Mouse (Mus musculus): ENCODE measurements at regions not wholly inside any gene's neighbourhood (a gene's known extent, or its start where the extent isn't known, plus 50 kb on each side); places are given as distances from the start of the nearest gene placed in this dataset.
A peak's percentile ranks its signal among the peaks of the same experiment; 100 is the strongest.

- no peak for DNase-seq (ENCODE audit: low spot score in 2 of 2)
Observed at GRCm38 (mm10) chr14:105783428-105783827, 113.2 kb downstream of the Spry2 start.

GRCm38 (mm10) chr14:105779760-105780159, 116.9 kb downstream of the Spry2 start:
- DNase-seq (ENCODE audit: low spot score in 2 of 2), result no peak

GRCm38 (mm10) chr14:105779349-105779748, 117.3 kb downstream of the Spry2 start:
- peak in 1 of 2 experiments; percentile 11 for DNase-seq (ENCODE audit: low spot score in 2 of 2)

- DNase-seq (ENCODE audit: low spot score in 2 of 2), result no peak
Observed at GRCm38 (mm10) chr14:105773674-105774073, 122.9 kb downstream of the Spry2 start.

- no peak for DNase-seq (ENCODE audit: low spot score in 2 of 2)
Observed at GRCm38 (mm10) chr14:105767100-105767499, 129.5 kb downstream of the Spry2 start.

GRCm38 (mm10) chr14:105752509-105753375, 143.9 kb downstream of the Spry2 start:
- no peak for DNase-seq (ENCODE audit: low spot score in 2 of 2)

- DNase-seq (ENCODE audit: low spot score in 2 of 2), result no peak
Observed at GRCm38 (mm10) chr14:105751762-105752161, 144.9 kb downstream of the Spry2 start.

GRCm38 (mm10) chr14:105744578-105744977, 152.0 kb downstream of the Spry2 start:
- no peak for DNase-seq (ENCODE audit: low spot score in 2 of 2)

GRCm38 (mm10) chr14:105744125-105744524, 152.5 kb downstream of the Spry2 start:
- no peak for DNase-seq (ENCODE audit: low spot score in 2 of 2)

- DNase-seq (ENCODE audit: low spot score in 2 of 2), result peak in 1 of 2 experiments; percentile 33
Observed at GRCm38 (mm10) chr14:105740889-105741288, 155.7 kb downstream of the Spry2 start.

GRCm38 (mm10) chr14:105738568-105738967, 158.1 kb downstream of the Spry2 start:
- DNase-seq (ENCODE audit: low spot score in 2 of 2), result no peak

- no peak for DNase-seq (ENCODE audit: low spot score in 2 of 2)
Observed at GRCm38 (mm10) chr14:105736352-105736751, 160.3 kb downstream of the Spry2 start.

GRCm38 (mm10) chr14:105734291-105734690, 162.3 kb downstream of the Spry2 start:
- no peak for DNase-seq (ENCODE audit: low spot score in 2 of 2)

- DNase-seq (ENCODE audit: low spot score in 2 of 2), result no peak
Observed at GRCm38 (mm10) chr14:105733013-105733728, 163.4 kb downstream of the Spry2 start.

- peak; percentile 28 to 66 for DNase-seq (ENCODE audit: low spot score in 2 of 2)
Observed at GRCm38 (mm10) chr14:105732221-105733012, 164.2 kb downstream of the Spry2 start.

GRCm38 (mm10) chr14:105730786-105731185, 165.8 kb downstream of the Spry2 start:
- no peak for DNase-seq (ENCODE audit: low spot score in 2 of 2)

- no peak for DNase-seq (ENCODE audit: low spot score in 2 of 2)
Observed at GRCm38 (mm10) chr14:105728841-105729240, 167.8 kb downstream of the Spry2 start.

GRCm38 (mm10) chr14:105725741-105726140, 170.9 kb downstream of the Spry2 start:
- no peak for DNase-seq (ENCODE audit: low spot score in 2 of 2)

- DNase-seq (ENCODE audit: low spot score in 2 of 2), result no peak
Observed at GRCm38 (mm10) chr14:105722923-105723322, 173.7 kb downstream of the Spry2 start.

- no peak for DNase-seq (ENCODE audit: low spot score in 2 of 2)
Observed at GRCm38 (mm10) chr14:105721576-105721975, 175.0 kb downstream of the Spry2 start.

- no peak for DNase-seq (ENCODE audit: low spot score in 2 of 2)
Observed at GRCm38 (mm10) chr14:105720816-105721510, 175.7 kb downstream of the Spry2 start.

Data from urinary bladder, adult 18-20 months (tissue).